Mouse (Mus musculus): Measurements from ENCODE around the gene Jph2. TPM values are rescaled to one million over a fixed set of nuclear protein-coding genes. Genes with fewer than 3 reads are reported as not detected.
A peak's percentile ranks its signal among the peaks of the same experiment; 100 is the strongest.
"Not testable (repeated sequence)": the region's sequence is repeated elsewhere in the genome, so short reads cannot be mapped to it uniquely, and the experiment has no call there.

Gene Jph2
- polyA plus RNA-seq, 1 experiment from 2014 or later, result 0.19 TPM

- H3K27me3 ChIP-seq (ENCODE audit: control insufficient read depth, insufficient read depth, low read length), result no peaks in the 10 kb centered on the region
- H3K27ac ChIP-seq (ENCODE audit: low read depth, low read length), result no peak overlapping the region
- H3K9me3 ChIP-seq (ENCODE audit: control insufficient read depth, low read length), result no peaks in the 10 kb centered on the region
- DNase-seq (ENCODE audit: low spot score, missing footprints) (no peak), ATAC-seq (ENCODE audit: low FRiP score) (no peak)
- no peak overlapping the region for H3K4me2 ChIP-seq
- no peak overlapping the region for H3K4me3 ChIP-seq (ENCODE audit: low read depth, low read length)
- peaks cover 3% of the 10 kb centered on the region; the same call in 1 of the 2 replicates for H3K36me3 ChIP-seq (ENCODE audit: control insufficient read depth, insufficient read depth, low read length)
- peaks cover 15% of the 10 kb centered on the region for H3K4me1 ChIP-seq (ENCODE audit: control insufficient read depth, insufficient read depth, low read length)
- no peak overlapping the region for H3K9ac ChIP-seq (ENCODE audit: low read length)
- 90% methylated on average over 6 of the region's 6 CpGs for WGBS
Measured at GRCm38 (mm10) chr2:163417026-163417425, 19.2 kb upstream of the Jph2 start.

- ATAC-seq (ENCODE audit: low FRiP score) (no peak), DNase-seq (ENCODE audit: low spot score, missing footprints) (no peak)
- peaks cover 7% of the 10 kb centered on the region for H3K36me3 ChIP-seq (ENCODE audit: control insufficient read depth, insufficient read depth, low read length)
- no peak overlapping the region for H3K4me2 ChIP-seq
- no peaks in the 10 kb centered on the region for H3K27me3 ChIP-seq (ENCODE audit: control insufficient read depth, insufficient read depth, low read length)
- peaks cover 5% of the 10 kb centered on the region for H3K4me1 ChIP-seq (ENCODE audit: control insufficient read depth, insufficient read depth, low read length)
- no peaks in the 10 kb centered on the region for H3K9me3 ChIP-seq (ENCODE audit: control insufficient read depth, low read length)
- 92% methylated on average over 9 of the region's 9 CpGs for WGBS
- no peak overlapping the region for H3K4me3 ChIP-seq (ENCODE audit: low read depth, low read length)
- H3K27ac ChIP-seq (ENCODE audit: low read depth, low read length), result no peak overlapping the region
- no peak overlapping the region for H3K9ac ChIP-seq (ENCODE audit: low read length)
Measured at GRCm38 (mm10) chr2:163412846-163413590, 15.2 kb upstream of the Jph2 start.

GRCm38 (mm10) chr2:163412419-163412818 lies 14.6 kb upstream of the Jph2 start:
- H3K4me2 ChIP-seq, result no peak overlapping the region
- WGBS, result 99% methylated on average over 4 of the region's 4 CpGs
- no peak overlapping the region for H3K27ac ChIP-seq (ENCODE audit: low read depth, low read length)
- H3K4me1 ChIP-seq (ENCODE audit: control insufficient read depth, insufficient read depth, low read length), result no peaks in the 10 kb centered on the region; the same call in 1 of the 2 replicates
- H3K9me3 ChIP-seq (ENCODE audit: control insufficient read depth, low read length), result no peaks in the 10 kb centered on the region
- H3K4me3 ChIP-seq (ENCODE audit: low read depth, low read length), result no peak overlapping the region
- ATAC-seq (ENCODE audit: low FRiP score), result no peak
- H3K27me3 ChIP-seq (ENCODE audit: control insufficient read depth, insufficient read depth, low read length), result no peaks in the 10 kb centered on the region
- peaks cover 7% of the 10 kb centered on the region for H3K36me3 ChIP-seq (ENCODE audit: control insufficient read depth, insufficient read depth, low read length)
- no peak for DNase-seq (ENCODE audit: low spot score, missing footprints)
- H3K9ac ChIP-seq (ENCODE audit: low read length), result no peak overlapping the region

DNA sequence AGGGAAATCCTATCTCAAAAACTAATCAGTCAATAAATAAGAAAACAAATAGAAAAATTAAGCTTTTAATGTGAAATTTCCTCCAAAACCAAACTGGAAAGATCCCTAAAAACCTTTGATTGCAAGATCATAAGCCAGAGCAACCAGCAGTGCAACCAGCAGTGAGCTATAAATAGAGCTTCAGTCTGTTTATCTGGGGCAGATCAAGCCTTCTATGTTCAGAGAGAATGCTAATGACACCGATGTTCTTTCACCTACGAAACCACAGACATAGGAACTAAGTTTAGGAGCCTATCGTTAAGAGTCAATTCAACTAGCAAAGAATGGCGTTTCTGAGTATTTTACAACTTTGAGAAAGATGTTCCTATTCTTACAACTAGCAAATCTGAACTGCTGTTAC lies 14.0 kb upstream of the Jph2 start:
- WGBS, result 95% methylated on average over 4 of the region's 4 CpGs
- Histone ChIP-seq H3K4me1 (ENCODE audit: control insufficient read depth, insufficient read depth, low read length) (no peaks in the 10 kb centered on the region), H3K27me3 (ENCODE audit: control insufficient read depth, insufficient read depth, low read length) (no peaks in the 10 kb centered on the region), H3K27ac (ENCODE audit: low read depth, low read length) (no peak overlapping the region), H3K9ac (ENCODE audit: low read length) (no peak overlapping the region), H3K4me3 (ENCODE audit: low read depth, low read length) (no peak overlapping the region), H3K4me2 (no peak overlapping the region), H3K36me3 (ENCODE audit: control insufficient read depth, insufficient read depth, low read length) (peaks cover 11% of the 10 kb centered on the region), H3K9me3 (ENCODE audit: control insufficient read depth, low read length) (no peaks in the 10 kb centered on the region)
- ATAC-seq (ENCODE audit: low FRiP score) (no peak), DNase-seq (ENCODE audit: low spot score, missing footprints) (no peak)

DNA sequence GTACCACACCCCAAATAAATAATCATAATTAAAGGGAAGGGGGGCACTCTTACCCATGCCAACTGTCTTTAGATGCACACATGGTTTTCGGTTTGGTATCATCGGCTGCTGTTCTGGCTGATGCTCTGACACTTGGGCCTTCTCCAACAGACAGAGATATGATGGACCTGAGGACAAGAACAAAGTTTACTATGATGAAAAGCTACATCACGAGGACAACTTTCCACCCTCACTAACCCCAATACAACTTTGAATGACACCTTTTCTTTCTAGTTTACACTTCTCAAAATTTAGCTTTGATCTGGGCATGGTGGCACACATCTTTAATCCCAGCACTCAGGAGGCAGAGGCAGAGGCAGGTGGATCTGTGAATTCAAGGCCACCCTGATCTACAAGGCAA lies 13.6 kb upstream of the Jph2 start:
- not testable (repeated sequence) for H3K27ac ChIP-seq (ENCODE audit: low read depth, low read length); H3K4me3 ChIP-seq (ENCODE audit: low read depth, low read length); H3K4me1 ChIP-seq (ENCODE audit: control insufficient read depth, insufficient read depth, low read length); H3K9ac ChIP-seq (ENCODE audit: low read length); DNase-seq (ENCODE audit: low spot score, missing footprints); H3K4me2 ChIP-seq; ATAC-seq (ENCODE audit: low FRiP score); H3K27me3 ChIP-seq (ENCODE audit: control insufficient read depth, insufficient read depth, low read length); H3K9me3 ChIP-seq (ENCODE audit: control insufficient read depth, low read length)
- H3K36me3 ChIP-seq (ENCODE audit: control insufficient read depth, insufficient read depth, low read length), result peaks cover 11% of the 10 kb centered on the region
- WGBS, result 99% methylated on average over 3 of the region's 3 CpGs

DNA sequence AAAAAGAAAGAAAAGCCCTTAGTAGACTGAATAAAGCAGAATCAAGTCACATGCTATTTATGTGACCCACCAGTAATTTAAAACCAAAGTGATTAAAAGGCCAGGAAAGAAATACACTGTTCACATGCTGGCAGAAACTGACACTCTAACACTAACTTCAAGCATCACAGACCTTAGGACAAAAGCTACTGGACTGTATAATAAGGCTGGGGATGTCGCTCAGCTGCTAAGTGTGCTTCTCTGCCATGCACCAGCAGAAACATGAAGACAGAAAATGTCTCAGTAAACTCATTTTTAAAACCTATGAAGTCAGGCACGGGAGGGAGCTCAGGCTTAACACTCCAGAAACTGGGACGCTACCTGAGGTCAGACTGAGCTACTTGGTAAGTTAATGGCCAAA lies 12.4 kb upstream of the Jph2 start:
- no peaks in the 10 kb centered on the region for H3K27me3 ChIP-seq (ENCODE audit: control insufficient read depth, insufficient read depth, low read length)
- no peak overlapping the region for H3K9ac ChIP-seq (ENCODE audit: low read length)
- H3K36me3 ChIP-seq (ENCODE audit: control insufficient read depth, insufficient read depth, low read length), result peaks cover 11% of the 10 kb centered on the region
- H3K4me1 ChIP-seq (ENCODE audit: control insufficient read depth, insufficient read depth, low read length), result no peaks in the 10 kb centered on the region
- H3K27ac ChIP-seq (ENCODE audit: low read depth, low read length), result no peak overlapping the region
- ATAC-seq (ENCODE audit: low FRiP score) (no peak), DNase-seq (ENCODE audit: low spot score, missing footprints) (no peak)
- H3K9me3 ChIP-seq (ENCODE audit: control insufficient read depth, low read length), result no peaks in the 10 kb centered on the region
- no peak overlapping the region for H3K4me2 ChIP-seq
- WGBS, result 90% methylated on average over 3 of the region's 3 CpGs
- H3K4me3 ChIP-seq (ENCODE audit: low read depth, low read length), result no peak overlapping the region

DNA sequence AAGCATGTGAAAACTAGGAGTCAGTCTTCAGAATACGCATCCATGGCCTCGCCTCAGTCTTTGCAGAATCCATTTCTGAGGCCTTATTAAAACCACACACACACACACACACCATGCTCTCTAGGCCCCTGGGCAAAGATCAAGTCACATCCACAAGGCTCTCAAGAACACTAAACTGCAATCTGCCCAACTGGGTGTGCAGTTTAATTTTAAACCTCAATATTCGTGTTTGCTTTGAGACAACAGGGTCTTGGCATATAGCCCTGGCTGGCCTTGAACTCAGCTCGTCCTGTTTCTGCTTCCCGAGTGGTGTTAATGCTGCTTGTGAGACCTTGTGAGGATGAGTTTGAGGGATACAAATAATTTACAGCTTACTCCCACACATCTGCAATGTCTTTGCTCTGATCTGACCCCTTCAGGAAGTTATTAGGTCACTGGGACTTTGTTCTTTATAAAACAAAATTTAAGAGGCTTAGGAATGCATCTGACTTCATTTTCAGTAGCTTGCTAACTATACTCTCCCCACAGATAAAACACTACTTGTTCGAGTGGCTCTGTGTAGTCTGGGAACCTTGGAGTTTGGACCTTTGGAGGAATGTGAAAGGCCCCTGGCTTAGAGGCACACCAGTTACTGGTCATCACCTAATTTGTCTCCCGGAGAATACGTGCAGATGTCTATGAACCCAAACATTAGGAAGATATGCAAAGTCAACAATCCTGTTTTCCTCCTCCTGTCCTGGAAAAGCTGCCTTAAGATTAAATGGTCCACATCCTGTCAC lies 6.4 kb upstream of the Jph2 start:
- ATAC-seq (ENCODE audit: low FRiP score), result no peak
- Histone ChIP-seq H3K4me3 (ENCODE audit: low read depth, low read length) (no peak overlapping the region), H3K27me3 (ENCODE audit: control insufficient read depth, insufficient read depth, low read length) (no peaks in the 10 kb centered on the region), H3K9me3 (ENCODE audit: control insufficient read depth, low read length) (no peaks in the 10 kb centered on the region), H3K27ac (ENCODE audit: low read depth, low read length) (no peak overlapping the region), H3K36me3 (ENCODE audit: control insufficient read depth, insufficient read depth, low read length) (peaks cover 6% of the 10 kb centered on the region), H3K9ac (ENCODE audit: low read length) (no peak overlapping the region), H3K4me2 (no peak overlapping the region), H3K4me1 (ENCODE audit: control insufficient read depth, insufficient read depth, low read length) (no peaks in the 10 kb centered on the region)
- DNase-seq (ENCODE audit: low spot score, missing footprints), result no peak
- 88% methylated on average over 8 of the region's 8 CpGs for whole genome bisulfite sequencing

DNA sequence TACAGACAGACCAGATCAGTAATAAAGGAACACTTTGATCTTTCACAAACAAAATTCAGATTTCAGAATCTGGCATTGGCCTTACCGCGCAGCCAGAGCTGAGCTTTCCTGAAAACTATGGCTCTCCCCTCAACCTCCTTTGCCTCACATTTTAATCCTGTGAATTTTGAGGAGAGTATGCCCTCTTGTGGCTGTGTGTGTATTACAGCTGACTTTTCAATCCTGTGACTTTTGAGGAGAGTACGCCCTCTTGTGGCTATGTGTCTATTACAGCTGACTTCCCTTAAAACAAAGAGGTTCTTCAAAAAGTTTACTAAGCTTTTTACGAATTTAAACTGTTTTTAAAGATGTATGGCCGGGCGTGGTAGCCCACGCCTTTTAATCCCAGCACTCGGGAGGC lies 3.4 kb upstream of the Jph2 start:
- DNase-seq (ENCODE audit: low spot score, missing footprints) (peak; percentile 98), ATAC-seq (ENCODE audit: low FRiP score) (no peak)
- Histone ChIP-seq H3K27me3 (ENCODE audit: control insufficient read depth, insufficient read depth, low read length) (no peaks in the 10 kb centered on the region), H3K36me3 (ENCODE audit: control insufficient read depth, insufficient read depth, low read length) (no peaks in the 10 kb centered on the region), H3K4me1 (ENCODE audit: control insufficient read depth, insufficient read depth, low read length) (peaks cover 7% of the 10 kb centered on the region), H3K4me3 (ENCODE audit: low read depth, low read length) (no peak overlapping the region), H3K9ac (ENCODE audit: low read length) (no peak overlapping the region), H3K4me2 (no peak overlapping the region), H3K27ac (ENCODE audit: low read depth, low read length) (no peak overlapping the region), H3K9me3 (ENCODE audit: control insufficient read depth, low read length) (no peaks in the 10 kb centered on the region)
- WGBS, result 11% methylated on average over 8 of the region's 8 CpGs

GRCm38 (mm10) chr2:163399222-163399621 lies 1.4 kb upstream of the Jph2 start:
- Histone ChIP-seq H3K27me3 (ENCODE audit: control insufficient read depth, insufficient read depth, low read length) (no peaks in the 10 kb centered on the region), H3K36me3 (ENCODE audit: control insufficient read depth, insufficient read depth, low read length) (no peaks in the 10 kb centered on the region), H3K9me3 (ENCODE audit: control insufficient read depth, low read length) (no peaks in the 10 kb centered on the region), H3K9ac (ENCODE audit: low read length) (no peak overlapping the region), H3K4me3 (ENCODE audit: low read depth, low read length) (no peak overlapping the region), H3K27ac (ENCODE audit: low read depth, low read length) (no peak overlapping the region), H3K4me1 (ENCODE audit: control insufficient read depth, insufficient read depth, low read length) (peaks cover 7% of the 10 kb centered on the region), H3K4me2 (no peak overlapping the region)
- DNase-seq (ENCODE audit: low spot score, missing footprints), result no peak
- 83% methylated on average over 8 of the region's 8 CpGs for WGBS
- ATAC-seq (ENCODE audit: low FRiP score), result no peak

All from midbrain, embryonic 11.5 days (tissue).